Mouse (Mus musculus): Measurements from ENCODE around the gene Tmem245.
"Not testable (repeated sequence)": the region's sequence is repeated elsewhere in the genome, so short reads cannot be mapped to it uniquely, and the experiment has no call there.

Gene Tmem245

GRCm38 (mm10) chr4:56926971-56927370 lies 20.3 kb downstream of the Tmem245 start:
- no peak for DNase-seq (ENCODE audit: low spot score)

GRCm38 (mm10) chr4:56922229-56922628 lies 25.0 kb downstream of the Tmem245 start:
- DNase-seq (ENCODE audit: low spot score), result no peak

GRCm38 (mm10) chr4:56915732-56916325 lies 31.4 kb downstream of the Tmem245 start:
- no peak for DNase-seq (ENCODE audit: low spot score)

- no peak for DNase-seq (ENCODE audit: low spot score)
Measured at GRCm38 (mm10) chr4:56914761-56915160, 32.5 kb downstream of the Tmem245 start.

GRCm38 (mm10) chr4:56914338-56914737 lies 32.9 kb downstream of the Tmem245 start:
- DNase-seq (ENCODE audit: low spot score), result no peak

- no peak for DNase-seq (ENCODE audit: low spot score)
Measured at GRCm38 (mm10) chr4:56912382-56913001, 34.7 kb downstream of the Tmem245 start.

- no peak for DNase-seq (ENCODE audit: low spot score)
Measured at GRCm38 (mm10) chr4:56909568-56909967, 37.7 kb downstream of the Tmem245 start.

- no peak for DNase-seq (ENCODE audit: low spot score)
Measured at GRCm38 (mm10) chr4:56907671-56908070, 39.6 kb downstream of the Tmem245 start.

- DNase-seq (ENCODE audit: low spot score), result no peak
Measured at GRCm38 (mm10) chr4:56906926-56907325, 40.3 kb downstream of the Tmem245 start.

- no peak for DNase-seq (ENCODE audit: low spot score)
Measured at GRCm38 (mm10) chr4:56905507-56905906, 41.7 kb downstream of the Tmem245 start.

GRCm38 (mm10) chr4:56901671-56902070 lies 45.6 kb downstream of the Tmem245 start:
- no peak for DNase-seq (ENCODE audit: low spot score)

GRCm38 (mm10) chr4:56899216-56899615 lies 48.0 kb downstream of the Tmem245 start:
- no peak for DNase-seq (ENCODE audit: low spot score)

GRCm38 (mm10) chr4:56897511-56897910 lies 49.7 kb downstream of the Tmem245 start:
- DNase-seq (ENCODE audit: low spot score), result no peak

GRCm38 (mm10) chr4:56894196-56894595 lies 53.0 kb downstream of the Tmem245 start:
- DNase-seq (ENCODE audit: low spot score), result no peak

GRCm38 (mm10) chr4:56892501-56893115 lies 54.6 kb downstream of the Tmem245 start:
- DNase-seq (ENCODE audit: low spot score), result no peak

GRCm38 (mm10) chr4:56888483-56888882 lies 58.8 kb downstream of the Tmem245 start:
- no peak for DNase-seq (ENCODE audit: low spot score)

- no peak for DNase-seq (ENCODE audit: low spot score)
Measured at GRCm38 (mm10) chr4:56886286-56886979, 60.8 kb downstream of the Tmem245 start.

- DNase-seq (ENCODE audit: low spot score), result no peak
Measured at GRCm38 (mm10) chr4:56880036-56880703, 67.1 kb downstream of the Tmem245 start.

- DNase-seq (ENCODE audit: low spot score), result no peak
Measured at GRCm38 (mm10) chr4:56878971-56879370, 68.3 kb downstream of the Tmem245 start.

GRCm38 (mm10) chr4:56870541-56870940 lies 76.7 kb downstream of the Tmem245 start:
- not testable (repeated sequence) for DNase-seq (ENCODE audit: low spot score)

- no peak for DNase-seq (ENCODE audit: low spot score)
Measured at GRCm38 (mm10) chr4:56867761-56868160, 79.5 kb downstream of the Tmem245 start.

- DNase-seq (ENCODE audit: low spot score), result no peak
Measured at GRCm38 (mm10) chr4:56865971-56866370, 81.3 kb downstream of the Tmem245 start.

All from ovary, postnatal 10 days (tissue).